Mouse (Mus musculus) kidney, postnatal 0 days (tissue): ENCODE data around the gene Lgals9. TPM values are rescaled to one million over a fixed set of nuclear protein-coding genes. Genes with fewer than 3 reads are reported as not detected.
A peak's percentile ranks its signal among the peaks of the same experiment; 100 is the strongest.

ENCODE experiments used
- ATAC-seq: fragments of 200-750 bp; cut with Nextera tagmentation; replicated peaks from 2 replicates; pipeline ENCODE4 v1.8.0; 2017; ENCODE audit warnings: low read depth, moderate number of reproducible peaks, moderate TSS enrichment, moderate library complexity; ENCODE audit not compliant: low FRiP score
- DNase-seq: peaks from one replicate; pipeline ENCODE4 v3.0.0-alpha.2; 2016; ENCODE audit warnings: low spot score
- H3K27ac ChIP-seq: fragments of 300-500 bp; sonication (generic); 2 replicates; pipeline ENCODE4 v1.5.1; 2014; ENCODE audit warnings: mild to moderate bottlenecking
- H3K27me3 ChIP-seq: fragments of 300-500 bp; sonication (generic); 2 replicates; pipeline ENCODE4 v1.6.1; 2014; ENCODE audit warnings: low read length, mixed read lengths; ENCODE audit not compliant: insufficient read depth
- H3K36me3 ChIP-seq: fragments of 300-500 bp; sonication (generic); 2 replicates; pipeline ENCODE4 v1.6.1; 2014; ENCODE audit warnings: low read length, mixed read lengths; ENCODE audit not compliant: insufficient read depth
- H3K4me1 ChIP-seq: fragments of 300-500 bp; sonication (generic); replicated peaks from 2 replicates; pipeline ENCODE4 v1.6.1; 2014; ENCODE audit warnings: antibody characterized with exemption, low read length, mixed read lengths; ENCODE audit not compliant: insufficient read depth
- H3K4me2 ChIP-seq: fragments of 300-500 bp; sonication (generic); 2 replicates; pipeline ENCODE4 v1.6.1; 2014; ENCODE audit warnings: mild to moderate bottlenecking, low read length, moderate library complexity, mixed read lengths
- H3K4me3 ChIP-seq: fragments of 300-500 bp; sonication (generic); replicated peaks from 2 replicates; pipeline ENCODE4 v1.5.1; 2014; ENCODE audit warnings: low read depth, low read length
- H3K9ac ChIP-seq: fragments of 300-500 bp; sonication (generic); 2 replicates; pipeline ENCODE4 v1.6.1; 2014; ENCODE audit warnings: low read depth, low read length
- H3K9me3 ChIP-seq: fragments of 300-500 bp; sonication (generic); replicated peaks from 2 replicates; pipeline ENCODE4 v1.6.1; 2016; ENCODE audit warnings: low read length, inconsistent platforms, mixed read lengths
- CTCF ChIP-seq: IDR thresholded peaks from 2 replicates; pipeline ENCODE4 v1.5.1; 2016; ENCODE audit warnings: antibody characterized with exemption, low read depth, mild to moderate bottlenecking, moderate library complexity
- WGBS: fragments of 180-500 bp; shearing (Covaris S2); extraction: QIAGEN DNeasy Blood & Tissue Kit; methylation state at CpG from one replicate; pipeline ENCODE4 v1.1.7; 2014; 5-methylcytosine and 5-hydroxymethylcytosine counted together
- polyA plus RNA-seq: library from polyadenylated mRNA; unstranded; fragments of >200 nt; fragmentation: Nextera tagmentation; extraction: Ambion mirVana; gene quantifications from 2 replicates; pipeline ENCODE4 v1.2.1, GENCODE M21; 2015

Gene Lgals9
- polyA plus RNA-seq, 1 experiment from 2014 or later: 94.0 TPM

- 0 out of 2 replicates have a peak, but pooled peaks cover 12% of the 10 kb centered on the region for H3K36me3 ChIP-seq
- H3K4me3 ChIP-seq: no peak overlapping the region
- H3K4me2 ChIP-seq: no peak overlapping the region
- no peak overlapping the region for H3K27ac ChIP-seq
- H3K9ac ChIP-seq: 0 out of 2 replicates have a peak overlapping the region, but pooled peaks have one; percentile 2
- H3K27me3 ChIP-seq: no peaks in the 10 kb centered on the region
- H3K4me1 ChIP-seq: no peaks in the 10 kb centered on the region
- TF ChIP-seq CTCF: no peak
- DNase-seq: no peak
- no peak for ATAC-seq
- WGBS: 47% methylated on average over 12 of the region's 12 CpGs
- no peaks in the 10 kb centered on the region for H3K9me3 ChIP-seq
These were observed 31.5 kb upstream of the Lgals9 start for GRCm38 (mm10) chr11:79016236-79016635.

DNA sequence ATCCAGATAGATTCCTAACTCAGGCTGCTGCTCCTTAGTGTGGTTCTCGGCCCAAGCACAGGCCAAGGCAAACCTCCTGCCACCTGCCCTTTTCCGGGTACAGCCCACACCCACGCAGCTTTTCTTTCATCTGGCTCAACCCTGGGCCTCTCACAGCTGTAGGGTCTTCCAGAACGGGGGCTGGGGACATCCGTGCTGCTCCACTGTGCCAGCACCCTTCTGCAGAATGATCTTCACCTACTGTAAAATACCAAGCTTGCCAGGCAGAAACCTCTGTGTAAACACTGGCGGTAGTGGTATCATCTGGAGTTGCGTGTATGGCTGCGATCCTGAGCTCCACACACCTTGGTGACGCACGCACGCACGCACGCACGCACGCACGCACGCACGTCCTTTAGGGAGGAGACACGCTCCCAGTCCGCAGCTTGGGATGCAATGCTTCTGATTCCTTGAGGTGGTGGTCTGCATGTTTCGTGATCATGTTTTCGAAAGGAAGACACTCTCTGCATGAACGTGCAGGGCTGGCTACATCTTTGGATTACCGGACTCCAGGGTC, 31.0 kb upstream of the Lgals9 start:
- no peak overlapping the region for H3K9ac ChIP-seq
- 76% methylated on average over 24 of the region's 24 CpGs for WGBS
- no peak for TF ChIP-seq CTCF
- H3K4me3 ChIP-seq: no peak overlapping the region
- DNase-seq (no peak), ATAC-seq (no peak)
- H3K27ac ChIP-seq: no peak overlapping the region
- H3K9me3 ChIP-seq: no peaks in the 10 kb centered on the region
- H3K36me3 ChIP-seq: 0 out of 2 replicates have a peak, but pooled peaks cover 8% of the 10 kb centered on the region
- H3K27me3 ChIP-seq: no peaks in the 10 kb centered on the region
- no peaks in the 10 kb centered on the region for H3K4me1 ChIP-seq
- no peak overlapping the region for H3K4me2 ChIP-seq

GRCm38 (mm10) chr11:79014602-79015325, 30.0 kb upstream of the Lgals9 start:
- Histone ChIP-seq H3K9ac (0 out of 2 replicates have a peak overlapping the region, but pooled peaks have one; percentile 8), H3K4me1 (no peaks in the 10 kb centered on the region), H3K27me3 (no peaks in the 10 kb centered on the region), H3K4me3 (no peak overlapping the region), H3K9me3 (no peaks in the 10 kb centered on the region), H3K36me3 (0 out of 2 replicates have a peak, but pooled peaks cover 4% of the 10 kb centered on the region), H3K27ac (no peak overlapping the region), H3K4me2 (no peak overlapping the region)
- no peak for DNase-seq
- TF ChIP-seq CTCF: no peak
- 60% methylated on average over 15 of the region's 15 CpGs for WGBS
- ATAC-seq: no peak

DNA sequence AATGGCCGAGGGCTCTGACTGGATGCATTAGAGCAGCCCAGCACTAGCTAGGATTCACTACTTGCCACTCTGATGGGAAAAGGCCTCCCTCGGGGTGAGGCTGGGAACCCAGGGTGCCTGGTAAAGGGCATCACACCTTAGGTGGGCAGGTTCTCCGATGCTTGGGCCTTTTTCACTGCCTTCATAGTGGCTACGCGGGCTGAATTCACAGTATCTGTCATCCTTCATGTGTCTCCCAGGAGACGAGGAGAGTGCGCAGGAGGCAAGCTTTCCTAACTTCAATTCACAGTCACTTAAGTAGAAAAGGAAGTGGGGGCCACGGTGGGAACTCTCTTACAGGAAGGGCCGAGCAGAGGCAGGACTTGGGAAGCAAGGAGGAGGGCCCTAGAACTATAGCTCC, 29.1 kb upstream of the Lgals9 start:
- Histone ChIP-seq H3K9ac (no peak overlapping the region), H3K4me1 (no peaks in the 10 kb centered on the region), H3K9me3 (no peaks in the 10 kb centered on the region), H3K27ac (no peak overlapping the region), H3K4me2 (no peak overlapping the region), H3K4me3 (no peak overlapping the region), H3K27me3 (no peaks in the 10 kb centered on the region), H3K36me3 (0 out of 2 replicates have a peak, but pooled peaks cover under 1% of the 10 kb centered on the region)
- ATAC-seq: no peak
- WGBS: 64% methylated on average over 9 of the region's 9 CpGs
- no peak for TF ChIP-seq CTCF
- DNase-seq: no peak

- H3K9me3 ChIP-seq: no peaks in the 10 kb centered on the region
- H3K4me2 ChIP-seq: no peak overlapping the region
- no peak for TF ChIP-seq CTCF
- H3K27ac ChIP-seq: no peak overlapping the region
- ATAC-seq (no peak), DNase-seq (no peak)
- no peak overlapping the region for H3K9ac ChIP-seq
- H3K4me3 ChIP-seq: no peak overlapping the region
- H3K36me3 ChIP-seq: no peaks in the 10 kb centered on the region
- no peaks in the 10 kb centered on the region for H3K27me3 ChIP-seq
- no peaks in the 10 kb centered on the region for H3K4me1 ChIP-seq
These were observed 28.3 kb upstream of the Lgals9 start for GRCm38 (mm10) chr11:79013056-79013455.

- Histone ChIP-seq H3K4me2 (no peak overlapping the region), H3K9me3 (no peaks in the 10 kb centered on the region), H3K27ac (no peak overlapping the region), H3K4me3 (no peak overlapping the region), H3K36me3 (no peaks in the 10 kb centered on the region), H3K4me1 (no peaks in the 10 kb centered on the region), H3K9ac (no peak overlapping the region), H3K27me3 (no peaks in the 10 kb centered on the region)
- no peak for TF ChIP-seq CTCF
- no peak for ATAC-seq
- WGBS: 93% methylated on average over 2 of the region's 2 CpGs
- DNase-seq: no peak
These were observed 27.8 kb upstream of the Lgals9 start for GRCm38 (mm10) chr11:79012529-79012928.
